Mouse (Mus musculus): ENCODE measurements around the gene Sumo3. TPM values are rescaled to one million over a fixed set of nuclear protein-coding genes. Genes with fewer than 3 reads are reported as not detected.

The Sumo3 gene
- polyA plus RNA-seq, 1 experiment from 2014 or later = 288 TPM

GRCm38 (mm10) chr10:77616926-77617325 lies 11.0 kb downstream of the Sumo3 start:
- no peaks in the 10 kb centered on the region for H3K9me3 ChIP-seq
- H3K4me3 ChIP-seq = no peak overlapping the region
- H3K36me3 ChIP-seq = peaks cover 59% of the 10 kb centered on the region
- H3K27me3 ChIP-seq (replicated peaks) = no peaks in the 10 kb centered on the region
- H3K9ac ChIP-seq = no peak overlapping the region
- no peaks in the 10 kb centered on the region for H3K4me1 ChIP-seq
- ATAC-seq (ENCODE audit: low FRiP score, low read depth) = no peak
- no peak overlapping the region for H3K27ac ChIP-seq
- no peak overlapping the region for H3K4me2 ChIP-seq (replicated peaks)
- 88% methylated on average over 7 of the region's 7 CpGs for WGBS

- Histone ChIP-seq H3K36me3 (peaks cover 16% of the 10 kb centered on the region), H3K9ac (peak overlapping the region; percentile 95), H3K9me3 (no peaks in the 10 kb centered on the region), H3K4me1 (peaks cover 21% of the 10 kb centered on the region), H3K27me3 (replicated peaks) (no peaks in the 10 kb centered on the region), H3K27ac (peak overlapping the region; percentile 46; the same call in 1 of the 2 replicates), H3K4me2 (replicated peaks) (peak overlapping the region; percentile 80), H3K4me3 (peak overlapping the region; percentile 94)
- ATAC-seq (ENCODE audit: low FRiP score, low read depth) = no peak
- WGBS = 80% methylated on average over 8 of the region's 8 CpGs
These were observed 15.6 kb downstream of the Sumo3 start for GRCm38 (mm10) chr10:77621546-77621945.

GRCm38 (mm10) chr10:77622055-77622988 lies 16.4 kb downstream of the Sumo3 start, which contains the start of gene Ube2g2:
Gene Ube2g2 (plus strand): TSS chr10:77622275.
- Histone ChIP-seq H3K27ac (peak within 1 kb of the TSS; percentile 63), H3K27me3 (replicated peaks) (no peaks in the 10 kb centered on the region)
- WGBS = under 1% methylated on average over 96 of the region's 96 CpGs

GRCm38 (mm10) chr10:77623069-77623492 lies 17.2 kb downstream of the Sumo3 start:
- Histone ChIP-seq H3K9ac (peak overlapping the region; percentile 95), H3K27ac (no peak overlapping the region), H3K4me2 (replicated peaks) (peak overlapping the region; percentile 80), H3K4me1 (peaks cover 21% of the 10 kb centered on the region), H3K27me3 (replicated peaks) (no peaks in the 10 kb centered on the region), H3K36me3 (0 out of 2 replicates have a peak, but pooled peaks cover 3% of the 10 kb centered on the region), H3K4me3 (peak overlapping the region; percentile 94), H3K9me3 (no peaks in the 10 kb centered on the region)
- ATAC-seq (ENCODE audit: low FRiP score, low read depth) = peak; percentile 52; the same call in 1 of the 2 replicates
- WGBS = 7% methylated on average over 8 of the region's 8 CpGs

More at GRCm38 (mm10) chr10:77622055-77622988, 16.4 kb downstream of the Sumo3 start, which contains the start of gene Ube2g2:
- Histone ChIP-seq H3K9ac (peak within 1 kb of the TSS; percentile 95), H3K4me1 (peaks cover 21% of the 10 kb centered on the region), H3K4me2 (replicated peaks) (peak within 1 kb of the TSS; percentile 80), H3K36me3 (peaks cover 9% of the 10 kb centered on the region), H3K9me3 (no peaks in the 10 kb centered on the region), H3K4me3 (peak within 1 kb of the TSS; percentile 94)
- ATAC-seq (ENCODE audit: low FRiP score, low read depth) = peak; percentile 91

- Histone ChIP-seq H3K9me3 (no peaks in the 10 kb centered on the region), H3K27me3 (replicated peaks) (no peaks in the 10 kb centered on the region), H3K4me3 (peak overlapping the region; percentile 94; the same call in 1 of the 2 replicates), H3K36me3 (no peaks in the 10 kb centered on the region), H3K9ac (no peak overlapping the region), H3K4me1 (peaks cover 21% of the 10 kb centered on the region), H3K4me2 (replicated peaks) (peak overlapping the region; percentile 80), H3K27ac (no peak overlapping the region)
- WGBS = 92% methylated on average over 10 of the region's 10 CpGs
- no peak for ATAC-seq (ENCODE audit: low FRiP score, low read depth)
These were observed 17.9 kb downstream of the Sumo3 start for GRCm38 (mm10) chr10:77623639-77624400.

GRCm38 (mm10) chr10:77624570-77624995 lies 18.7 kb downstream of the Sumo3 start:
- Histone ChIP-seq H3K4me1 (peaks cover 21% of the 10 kb centered on the region), H3K9ac (peak overlapping the region; percentile 26; the same call in 1 of the 2 replicates), H3K4me3 (no peak overlapping the region), H3K27ac (no peak overlapping the region), H3K4me2 (replicated peaks) (0 out of 2 replicates have a peak overlapping the region, but pooled peaks have one; percentile 5), H3K36me3 (no peaks in the 10 kb centered on the region), H3K27me3 (replicated peaks) (no peaks in the 10 kb centered on the region), H3K9me3 (no peaks in the 10 kb centered on the region)
- 83% methylated on average over 7 of the region's 7 CpGs for WGBS
- ATAC-seq (ENCODE audit: low FRiP score, low read depth) = no peak

GRCm38 (mm10) chr10:77626036-77626435 lies 20.1 kb downstream of the Sumo3 start:
- no peak overlapping the region for H3K4me2 ChIP-seq (replicated peaks)
- H3K4me3 ChIP-seq = no peak overlapping the region
- ATAC-seq (ENCODE audit: low FRiP score, low read depth) = no peak
- H3K27ac ChIP-seq = no peak overlapping the region
- H3K36me3 ChIP-seq = no peaks in the 10 kb centered on the region; the same call in 1 of the 2 replicates
- peaks cover 21% of the 10 kb centered on the region for H3K4me1 ChIP-seq
- H3K27me3 ChIP-seq (replicated peaks) = no peaks in the 10 kb centered on the region
- H3K9ac ChIP-seq = no peak overlapping the region
- WGBS = 86% methylated on average over 7 of the region's 7 CpGs
- no peaks in the 10 kb centered on the region for H3K9me3 ChIP-seq

- no peak overlapping the region for H3K4me3 ChIP-seq
- peaks cover 5% of the 10 kb centered on the region for H3K36me3 ChIP-seq
- WGBS = 78% methylated on average over 7 of the region's 7 CpGs
- no peaks in the 10 kb centered on the region for H3K27me3 ChIP-seq (replicated peaks)
- H3K27ac ChIP-seq = no peak overlapping the region
- no peak overlapping the region for H3K9ac ChIP-seq
- H3K4me1 ChIP-seq = peaks cover 21% of the 10 kb centered on the region
- H3K4me2 ChIP-seq (replicated peaks) = no peak overlapping the region
- no peaks in the 10 kb centered on the region for H3K9me3 ChIP-seq
- no peak for ATAC-seq (ENCODE audit: low FRiP score, low read depth)
These were observed 20.7 kb downstream of the Sumo3 start for GRCm38 (mm10) chr10:77626591-77626990.

GRCm38 (mm10) chr10:77627497-77627896 lies 21.6 kb downstream of the Sumo3 start:
- no peaks in the 10 kb centered on the region for H3K27me3 ChIP-seq (replicated peaks)
- H3K4me3 ChIP-seq = no peak overlapping the region
- H3K9me3 ChIP-seq = no peaks in the 10 kb centered on the region
- peaks cover 12% of the 10 kb centered on the region for H3K36me3 ChIP-seq
- no peak overlapping the region for H3K27ac ChIP-seq
- no peak overlapping the region for H3K9ac ChIP-seq
- ATAC-seq (ENCODE audit: low FRiP score, low read depth) = peak; percentile 76
- WGBS = 53% methylated on average over 2 of the region's 2 CpGs
- peaks cover 21% of the 10 kb centered on the region for H3K4me1 ChIP-seq
- no peak overlapping the region for H3K4me2 ChIP-seq (replicated peaks)

- Histone ChIP-seq H3K4me1 (peaks cover 12% of the 10 kb centered on the region), H3K36me3 (peaks cover 23% of the 10 kb centered on the region), H3K4me3 (no peak overlapping the region), H3K27ac (no peak overlapping the region), H3K27me3 (replicated peaks) (no peaks in the 10 kb centered on the region), H3K4me2 (replicated peaks) (no peak overlapping the region), H3K9me3 (no peaks in the 10 kb centered on the region), H3K9ac (no peak overlapping the region)
- 85% methylated on average over 3 of the region's 3 CpGs for WGBS
- no peak for ATAC-seq (ENCODE audit: low FRiP score, low read depth)
These were observed 23.3 kb downstream of the Sumo3 start for GRCm38 (mm10) chr10:77629163-77629562.

- no peak overlapping the region for H3K4me3 ChIP-seq
- 92% methylated on average over 1 of the region's 1 CpGs for whole genome bisulfite sequencing
- no peak overlapping the region for H3K4me2 ChIP-seq (replicated peaks)
- no peak for ATAC-seq (ENCODE audit: low FRiP score, low read depth)
- H3K36me3 ChIP-seq = peaks cover 26% of the 10 kb centered on the region
- H3K9ac ChIP-seq = no peak overlapping the region
- H3K4me1 ChIP-seq = peaks cover 4% of the 10 kb centered on the region; the same call in 1 of the 2 replicates
- H3K27me3 ChIP-seq (replicated peaks) = no peaks in the 10 kb centered on the region
- H3K27ac ChIP-seq = no peak overlapping the region
- H3K9me3 ChIP-seq = no peaks in the 10 kb centered on the region
These were observed 24.1 kb downstream of the Sumo3 start for GRCm38 (mm10) chr10:77629970-77630369.

GRCm38 (mm10) chr10:77634016-77634415 lies 28.1 kb downstream of the Sumo3 start:
- H3K4me1 ChIP-seq = peaks cover 7% of the 10 kb centered on the region; the same call in 1 of the 2 replicates
- no peak overlapping the region for H3K4me2 ChIP-seq (replicated peaks)
- ATAC-seq (ENCODE audit: low FRiP score, low read depth) = no peak
- H3K27me3 ChIP-seq (replicated peaks) = no peaks in the 10 kb centered on the region
- H3K4me3 ChIP-seq = no peak overlapping the region
- 89% methylated on average over 6 of the region's 6 CpGs for WGBS
- H3K9ac ChIP-seq = no peak overlapping the region
- H3K9me3 ChIP-seq = no peaks in the 10 kb centered on the region
- peaks cover 47% of the 10 kb centered on the region for H3K36me3 ChIP-seq
- H3K27ac ChIP-seq = no peak overlapping the region

Measured in neural tube, embryonic 12.5 days (tissue).